Mouse (Mus musculus) left cerebral cortex, adult 11 months (tissue): ENCODE results near the gene March7.
A peak's percentile ranks its signal among the peaks of the same experiment; 100 is the strongest.

Experiments
- DNase-seq: peaks from one replicate; pipeline ENCODE4 v3.0.0; 2022; ENCODE audit warnings: low spot score

Gene March7

GRCm38 (mm10) chr2:60209703-60210651 lies at the start of gene March7, which contains the start of gene Baz2b:
Gene March7, plus strand, starts transcription at chr2:60209887.
Gene Baz2b, minus strand, starts transcription at chr2:60209839.
- peak; percentile 73 for DNase-seq

- DNase-seq: no peak
These were observed 45.9 kb upstream of the March7 start for GRCm38 (mm10) chr2:60163744-60164143.

GRCm38 (mm10) chr2:60165679-60166078 lies 44.0 kb upstream of the March7 start:
- no peak for DNase-seq

- DNase-seq: no peak
These were observed 42.8 kb upstream of the March7 start for GRCm38 (mm10) chr2:60166878-60167277.

GRCm38 (mm10) chr2:60171786-60172530 lies 37.7 kb upstream of the March7 start:
- DNase-seq: no peak

- DNase-seq: no peak
These were observed 37.2 kb upstream of the March7 start for GRCm38 (mm10) chr2:60172531-60172914.

- no peak for DNase-seq
These were observed 36.5 kb upstream of the March7 start for GRCm38 (mm10) chr2:60173190-60173589.

- no peak for DNase-seq
These were observed 36.1 kb upstream of the March7 start for GRCm38 (mm10) chr2:60173595-60173994.

GRCm38 (mm10) chr2:60175078-60175477 lies 34.6 kb upstream of the March7 start:
- DNase-seq: no peak

- DNase-seq: no peak
These were observed 33.6 kb upstream of the March7 start for GRCm38 (mm10) chr2:60176087-60176486.

GRCm38 (mm10) chr2:60177490-60177889 lies 32.2 kb upstream of the March7 start:
- no peak for DNase-seq

- DNase-seq: no peak
These were observed 28.0 kb upstream of the March7 start for GRCm38 (mm10) chr2:60181696-60182095.

- no peak for DNase-seq
These were observed 12.8 kb upstream of the March7 start for GRCm38 (mm10) chr2:60196841-60197240.

GRCm38 (mm10) chr2:60200051-60200562 lies 9.6 kb upstream of the March7 start:
- no peak for DNase-seq

GRCm38 (mm10) chr2:60200667-60201066 lies 9.0 kb upstream of the March7 start:
- no peak for DNase-seq

- DNase-seq: no peak
These were observed 6.7 kb upstream of the March7 start for GRCm38 (mm10) chr2:60202900-60203530.

GRCm38 (mm10) chr2:60203733-60204132 lies 6.0 kb upstream of the March7 start:
- no peak for DNase-seq

GRCm38 (mm10) chr2:60204162-60204561 lies 5.5 kb upstream of the March7 start:
- DNase-seq: no peak

GRCm38 (mm10) chr2:60205795-60206194 lies 3.9 kb upstream of the March7 start:
- no peak for DNase-seq

GRCm38 (mm10) chr2:60209122-60209611 lies 520 bp upstream of the March7 start:
- DNase-seq: no peak

- DNase-seq: no peak
These were observed 1.1 kb downstream of the March7 start for GRCm38 (mm10) chr2:60210821-60211220.

GRCm38 (mm10) chr2:60212488-60212887 lies 2.8 kb downstream of the March7 start:
- no peak for DNase-seq
